Mouse (Mus musculus) MEL (cell line): ENCODE data around the gene Dhrs7. TPM values are rescaled to one million over a fixed set of nuclear protein-coding genes. Genes with fewer than 3 reads are reported as not detected.

Experiments used
- DNase-seq: peaks from one replicate; pipeline ENCODE4 v3.0.0; 2011; ENCODE audit warnings: low read depth, low spot score
- H3K27ac ChIP-seq: 2 replicates; pipeline ENCODE4 v1.5.1; 2012; ENCODE audit warnings: low read depth, mild to moderate bottlenecking, control low read depth, low read length, moderate library complexity; ENCODE audit not compliant: control insufficient read depth
- H3K27me3 ChIP-seq, 2 experiments: fragments of 150-350 bp in 1 of 2; sonication (generic) in 1 of 2; 2 replicates each; pipeline ENCODE4 v1.6.1; 2012; ENCODE audit warnings: low read length in 2 of 2, mild to moderate bottlenecking in 2 of 2, improper control_type of control experiment in 1 of 2, moderate library complexity in 1 of 2; ENCODE audit not compliant: insufficient read depth in 2 of 2, control insufficient read depth in 1 of 2
- H3K36me3 ChIP-seq, 2 experiments: 2 replicates each; pipeline ENCODE4 v1.6.1; 2012 to 2014; ENCODE audit warnings: low read length in 2 of 2, improper control_type of control experiment in 1 of 2, inconsistent platforms in 1 of 2, mild to moderate bottlenecking in 1 of 2; ENCODE audit not compliant: insufficient read depth in 2 of 2, control insufficient read depth in 1 of 2
- H3K4me1 ChIP-seq, 2 experiments: fragments of 150-350 bp in 1 of 2; sonication (generic) in 1 of 2; 2 replicates each; pipeline ENCODE4 v1.6.1; 2012; ENCODE audit warnings: low read length in 2 of 2, improper control_type of control experiment in 1 of 2, mild to moderate bottlenecking in 1 of 2; ENCODE audit not compliant: insufficient read depth in 2 of 2, control insufficient read depth in 1 of 2
- H3K4me3 ChIP-seq, 2 experiments: fragments of 150-350 bp in 1 of 2; sonication (generic) in 1 of 2; 2 replicates each; pipeline ENCODE4 v1.5.1; 2012; ENCODE audit warnings: low read depth in 2 of 2, low read length in 2 of 2, mild to moderate bottlenecking in 2 of 2, moderate library complexity in 2 of 2, control low read depth in 1 of 2, improper control_type of control experiment in 1 of 2; ENCODE audit not compliant: control insufficient read depth in 1 of 2, insufficient read depth in 1 of 2
- H3K79me2 ChIP-seq: 2 replicates; pipeline ENCODE4 v1.6.1; 2012; ENCODE audit warnings: mild to moderate bottlenecking, low read length, moderate library complexity; ENCODE audit not compliant: control insufficient read depth, poor library complexity, insufficient read depth
- H3K9ac ChIP-seq: 2 replicates; pipeline ENCODE4 v1.6.1; 2012; ENCODE audit warnings: low read depth, mild to moderate bottlenecking, control low read depth, low read length, moderate library complexity; ENCODE audit not compliant: control insufficient read depth, poor library complexity, severe bottlenecking
- H3K9me3 ChIP-seq: fragments of 150-350 bp; sonication (generic); replicated peaks from 2 replicates; pipeline ENCODE4 v1.6.1; 2012; ENCODE audit warnings: mild to moderate bottlenecking, low read length, improper control_type of control experiment, moderate library complexity; ENCODE audit not compliant: insufficient read depth
- CHD1 ChIP-seq: IDR thresholded peaks from 2 replicates; pipeline ENCODE4 v1.6.1; 2012; ENCODE audit warnings: low read depth, mild to moderate bottlenecking, inconsistent platforms, low read length, improper control_type of control experiment
- CTCF ChIP-seq, 3 experiments: IDR thresholded peaks in 2 of 3; conservative IDR thresholded peaks in 1 of 3; 2 replicates each; pipeline ENCODE4 v1.5.1; 2011 to 2012; ENCODE audit warnings: low read length in 3 of 3, low read depth in 2 of 3, mild to moderate bottlenecking in 2 of 3, improper control_type of control experiment in 1 of 3, inconsistent platforms in 1 of 3, mixed read lengths in 1 of 3, moderate library complexity in 1 of 3; ENCODE audit not compliant: control insufficient read depth in 1 of 3, insufficient read depth in 1 of 3, poor library complexity in 1 of 3, severe bottlenecking in 1 of 3
- EP300 ChIP-seq, 2 experiments: IDR thresholded peaks; 2 replicates each; pipeline ENCODE4 v1.6.1; 2011; ENCODE audit warnings: improper control_type of control experiment in 2 of 2, low read length in 2 of 2, low read depth in 1 of 2, mild to moderate bottlenecking in 1 of 2
- ETS1 ChIP-seq: IDR thresholded peaks from 2 replicates; pipeline ENCODE4 v1.6.1; 2012; ENCODE audit warnings: low read depth, mild to moderate bottlenecking, inconsistent platforms, low read length, improper control_type of control experiment, moderate library complexity
- GATA1 ChIP-seq: IDR thresholded peaks from 2 replicates; pipeline ENCODE4 v1.6.1; 2011; ENCODE audit warnings: low read depth, low read length, improper control_type of control experiment
- JUND ChIP-seq: IDR thresholded peaks from 2 replicates; pipeline ENCODE4 v1.6.1; 2011; ENCODE audit warnings: low read depth, mild to moderate bottlenecking, improper control_type of control experiment, low read length
- KAT2A ChIP-seq: conservative IDR thresholded peaks from 2 replicates; pipeline ENCODE4 v1.6.1; 2012; ENCODE audit warnings: low read depth, low read length, improper control_type of control experiment, inconsistent platforms
- MAFK ChIP-seq: IDR thresholded peaks from 2 replicates; pipeline ENCODE4 v1.6.1; 2011; ENCODE audit warnings: low read depth, mild to moderate bottlenecking, low read length, improper control_type of control experiment, borderline replicate concordance
- MAX ChIP-seq: IDR thresholded peaks from 2 replicates; pipeline ENCODE4 v1.6.1; 2011; ENCODE audit warnings: low read length, improper control_type of control experiment
- MAZ ChIP-seq: IDR thresholded peaks from 2 replicates; pipeline ENCODE4 v1.6.1; 2012; ENCODE audit warnings: low read depth, mild to moderate bottlenecking, inconsistent platforms, low read length, improper control_type of control experiment
- MEF2A ChIP-seq: IDR thresholded peaks from 2 replicates; pipeline ENCODE4 v1.6.1; 2014; ENCODE audit warnings: low read depth, mild to moderate bottlenecking, inconsistent platforms, low read length, improper control_type of control experiment; ENCODE audit not compliant: poor library complexity, insufficient replicate concordance, severe bottlenecking; ENCODE audit errors: extremely low read depth
- MYC ChIP-seq: IDR thresholded peaks from 2 replicates; pipeline ENCODE4 v1.6.1; 2011; ENCODE audit warnings: low read depth, mild to moderate bottlenecking, low read length, improper control_type of control experiment, moderate library complexity
- NELFE ChIP-seq: IDR thresholded peaks from 2 replicates; pipeline ENCODE4 v1.6.1; 2011; ENCODE audit warnings: low read depth, low read length, improper control_type of control experiment
- POLR2AphosphoS2 ChIP-seq: IDR thresholded peaks from 2 replicates; pipeline ENCODE4 v1.6.1; 2011; ENCODE audit warnings: low read length, improper control_type of control experiment
- RAD21 ChIP-seq: IDR thresholded peaks from 2 replicates; pipeline ENCODE4 v1.6.1; 2011; ENCODE audit warnings: mild to moderate bottlenecking, low read depth, low read length, improper control_type of control experiment
- RCOR1 ChIP-seq: IDR thresholded peaks from 2 replicates; pipeline ENCODE4 v1.6.1; 2012; ENCODE audit warnings: low read depth, mild to moderate bottlenecking, inconsistent platforms, low read length, improper control_type of control experiment
- SMC3 ChIP-seq: IDR thresholded peaks from 2 replicates; pipeline ENCODE4 v1.6.1; 2011; ENCODE audit warnings: low read depth, low read length, improper control_type of control experiment
- TAL1 ChIP-seq: IDR thresholded peaks from 2 replicates; pipeline ENCODE4 v1.6.1; 2012; ENCODE audit warnings: mild to moderate bottlenecking, inconsistent platforms, low read length, moderate library complexity, mixed read lengths
- TBP ChIP-seq: IDR thresholded peaks from 2 replicates; pipeline ENCODE4 v1.8.0; 2011; ENCODE audit warnings: low read depth, low read length, improper control_type of control experiment
- TCF12 ChIP-seq: IDR thresholded peaks from 2 replicates; pipeline ENCODE4 v1.6.1; 2014; ENCODE audit warnings: low read depth, mild to moderate bottlenecking, inconsistent platforms, low read length, improper control_type of control experiment, moderate library complexity
- UBTF ChIP-seq: IDR thresholded peaks from 2 replicates; pipeline ENCODE4 v1.6.1; 2012; ENCODE audit warnings: low read depth, mild to moderate bottlenecking, inconsistent platforms, low read length, improper control_type of control experiment, moderate library complexity, borderline replicate concordance; ENCODE audit not compliant: insufficient read depth
- USF1 ChIP-seq: IDR thresholded peaks from 2 replicates; pipeline ENCODE4 v1.6.1; 2014; ENCODE audit warnings: low read depth, mild to moderate bottlenecking, inconsistent platforms, low read length, improper control_type of control experiment, moderate library complexity
- USF2 ChIP-seq, 2 experiments: IDR thresholded peaks; 2 replicates each; pipeline ENCODE4 v1.6.1; 2011 to 2012; ENCODE audit warnings: improper control_type of control experiment in 2 of 2, low read length in 2 of 2, borderline replicate concordance in 1 of 2, inconsistent platforms in 1 of 2, low read depth in 1 of 2, mild to moderate bottlenecking in 1 of 2; ENCODE audit not compliant: insufficient read depth in 1 of 2
- ZMIZ1 ChIP-seq: IDR thresholded peaks from 2 replicates; pipeline ENCODE4 v1.6.1; 2012; ENCODE audit warnings: low read depth, mild to moderate bottlenecking, inconsistent platforms, low read length, improper control_type of control experiment, moderate library complexity
- polyA plus RNA-seq, 2 experiments: library from polyadenylated mRNA; stranded (reverse) in 1 of 2; unstranded in 1 of 2; fragments of >175 nt in 1 of 2; fragments of >200 nt in 1 of 2; gene quantifications; 2 replicates each; pipeline versions ENCODE4 v1.2.1 to v1.2.4; 2012; ENCODE audit warnings: low replicate concordance in 2 of 2, low read depth in 1 of 2; ENCODE audit not compliant: insufficient read length in 2 of 2, insufficient read depth in 1 of 2, missing spikeins in 1 of 2
- total RNA-seq: library from RNA; depleted of rRNA; stranded (reverse); fragments of 300-350 nt; gene quantifications from 2 replicates; pipeline ENCODE4 v1.2.3, GENCODE M21; 2012

The Dhrs7 gene
- total and polyA plus RNA-seq, 3 experiments = 11.6 to 14.9 TPM; not detected in 1

DNA sequence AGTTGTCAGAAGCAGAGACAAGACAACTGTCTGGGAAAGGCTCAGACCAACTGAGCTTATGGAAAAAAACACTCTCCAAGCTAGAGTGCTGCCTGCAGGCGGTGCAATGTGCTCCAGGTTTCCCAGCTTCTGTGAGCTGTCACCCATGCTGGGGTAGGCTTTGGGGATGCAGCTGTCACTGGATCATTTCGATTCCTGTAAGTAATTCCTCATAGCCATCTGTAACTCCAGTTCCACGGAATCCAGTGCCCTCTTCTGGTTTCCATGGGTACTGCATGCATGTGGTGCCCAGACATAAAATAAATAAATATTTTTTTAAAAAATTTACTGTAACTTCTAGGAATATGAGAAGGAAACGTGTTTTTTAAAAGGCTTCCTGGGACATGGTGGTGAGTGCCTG, 10.0 kb downstream of the Dhrs7 start (continued):
- no peak for TF ChIP-seq USF2 (IDR thresholded peaks at IDR 0.05; ENCODE audit: borderline replicate concordance in 1 of 2, insufficient read depth in 1 of 2, low read depth in 1 of 2, low read length in 2 of 2)
- TF ChIP-seq MAZ = no peak
- TF ChIP-seq ETS1 = no peak
- no peak for TF ChIP-seq MYC
- no peak for TF ChIP-seq MEF2A
- TF ChIP-seq RAD21 = peak; percentile 91
- no peak for TF ChIP-seq MAX
- no peak for TF ChIP-seq USF1
- no peak for TF ChIP-seq POLR2AphosphoS2
- no peak for TF ChIP-seq TCF12
- TF ChIP-seq RCOR1 = no peak
- TF ChIP-seq SMC3 = peak; percentile 78
- TF ChIP-seq EP300 (IDR thresholded peaks at IDR 0.05; ENCODE audit: low read depth in 1 of 2, low read length in 2 of 2) = no peak
- no peak for TF ChIP-seq ZMIZ1
- no peak for TF ChIP-seq CHD1
- TF ChIP-seq MAFK = no peak
- no peak for TF ChIP-seq TAL1
- no peak for TF ChIP-seq TBP
- TF ChIP-seq NELFE = no peak
- TF ChIP-seq UBTF = no peak

DNA sequence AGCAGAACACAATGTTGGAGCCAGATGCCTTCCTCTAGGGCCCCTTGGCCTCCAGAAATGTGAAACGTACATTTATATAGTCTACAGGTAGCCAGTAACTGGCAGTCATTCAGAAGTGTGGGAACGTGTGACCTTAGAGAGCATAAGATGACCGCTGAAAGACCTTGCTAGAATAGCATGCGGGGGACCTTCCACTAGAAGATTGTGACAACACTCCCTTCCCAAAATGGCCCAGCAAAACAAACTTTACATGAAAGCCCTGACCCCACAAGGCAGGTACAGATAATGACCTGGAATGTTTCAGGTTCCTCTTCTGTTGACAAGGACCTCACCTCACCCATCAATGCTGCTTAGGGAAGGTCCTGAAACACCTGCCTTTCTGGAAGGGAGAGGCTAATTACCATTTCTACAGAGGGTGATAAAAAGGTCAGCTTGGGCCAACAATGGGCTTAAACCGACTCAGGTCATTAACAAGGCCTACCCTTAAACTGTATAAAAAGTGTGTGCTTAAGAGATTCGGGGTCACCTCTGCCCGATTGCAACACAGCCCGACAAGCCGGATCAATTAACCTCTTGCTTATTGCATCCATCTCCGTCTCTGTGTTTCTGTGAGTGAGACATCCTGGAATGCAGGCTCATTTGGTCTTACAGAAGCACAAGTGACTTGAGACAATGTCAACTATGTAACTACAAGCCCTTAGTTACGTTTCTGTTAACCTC, 14.9 kb downstream of the Dhrs7 start, which contains the start of gene Gm4756:
TSS of gene Gm4756 (minus strand) at position 51 of the 720 bp plus-strand sequence.
- H3K4me1 ChIP-seq = no peaks in the 10 kb centered on the region
- H3K9me3 ChIP-seq = no peaks in the 10 kb centered on the region
- H3K9ac ChIP-seq = no peak within 1 kb of the TSS
- no peaks in the 10 kb centered on the region for H3K79me2 ChIP-seq
- no peaks in the 10 kb centered on the region for H3K36me3 ChIP-seq
- no peak for DNase-seq
- H3K27ac ChIP-seq = no peak within 1 kb of the TSS
- no peaks in the 10 kb centered on the region for H3K27me3 ChIP-seq
- TF ChIP-seq TBP (no peak), JUND (no peak), KAT2A (no peak), GATA1 (no peak), POLR2AphosphoS2 (no peak), CTCF (IDR thresholded peaks at IDR 0.05 in 2 of 3, conservative IDR thresholded peaks at IDR 0.05 in 1 of 3; ENCODE audit: control insufficient read depth in 1 of 3, insufficient read depth in 1 of 3, low read depth in 2 of 3, low read length in 3 of 3, poor library complexity in 1 of 3, severe bottlenecking in 1 of 3) (no peak)
- H3K4me3 ChIP-seq = no peak within 1 kb of the TSS
